Mouse (Mus musculus): ENCODE measurements around the gene Tas2r126. TPM values are rescaled to one million over a fixed set of nuclear protein-coding genes. Genes with fewer than 3 reads are reported as not detected.

The Tas2r126 gene
- polyA plus RNA-seq, 1 experiment: not detected

DNA sequence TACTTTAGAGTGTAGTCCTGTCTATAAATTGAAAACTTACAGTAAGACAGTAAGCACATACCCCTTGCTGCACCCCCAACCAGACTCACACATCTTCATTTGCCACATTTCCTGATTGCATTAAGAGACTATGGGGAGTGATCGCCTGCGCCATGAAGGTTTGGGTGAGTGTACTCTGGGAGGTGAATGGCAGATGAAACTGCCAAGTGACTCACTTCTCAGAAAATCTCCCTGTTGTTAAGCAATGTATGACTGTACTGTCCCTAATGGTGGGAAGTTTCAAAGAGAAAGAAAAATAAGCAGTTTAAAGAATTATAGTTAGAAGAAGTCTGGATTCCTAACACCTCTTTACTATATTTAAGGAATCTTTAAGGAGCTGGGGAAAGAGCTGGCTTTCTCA, 14.9 kb upstream of the Tas2r126 start:
- no peak overlapping the region for H3K4me3 ChIP-seq (ENCODE audit: insufficient read depth, low read depth, low read length)
- WGBS: 80% methylated on average over 2 of the region's 2 CpGs
- no peaks in the 10 kb centered on the region for H3K4me1 ChIP-seq (ENCODE audit: control insufficient read depth, insufficient read depth, low read length)
- TF ChIP-seq CTCF (IDR thresholded peaks at IDR 0.05; ENCODE audit: insufficient read depth, low read depth, low read length) (no peak), POLR2A (IDR thresholded peaks at IDR 0.05; ENCODE audit: insufficient read depth, low read depth, low read length) (no peak)
- H3K27ac ChIP-seq (ENCODE audit: insufficient read depth, low read depth, low read length): no peak overlapping the region

- Histone ChIP-seq H3K4me3 (ENCODE audit: insufficient read depth, low read depth, low read length) (no peak overlapping the region), H3K27ac (ENCODE audit: insufficient read depth, low read depth, low read length) (no peak overlapping the region), H3K4me1 (ENCODE audit: control insufficient read depth, insufficient read depth, low read length) (no peaks in the 10 kb centered on the region)
- 86% methylated on average over 2 of the region's 2 CpGs for WGBS
- TF ChIP-seq CTCF (IDR thresholded peaks at IDR 0.05; ENCODE audit: insufficient read depth, low read depth, low read length): no peak
- no peak for TF ChIP-seq POLR2A (IDR thresholded peaks at IDR 0.05; ENCODE audit: insufficient read depth, low read depth, low read length)
These were observed 12.9 kb upstream of the Tas2r126 start for GRCm38 (mm10) chr6:42421439-42421838.

DNA sequence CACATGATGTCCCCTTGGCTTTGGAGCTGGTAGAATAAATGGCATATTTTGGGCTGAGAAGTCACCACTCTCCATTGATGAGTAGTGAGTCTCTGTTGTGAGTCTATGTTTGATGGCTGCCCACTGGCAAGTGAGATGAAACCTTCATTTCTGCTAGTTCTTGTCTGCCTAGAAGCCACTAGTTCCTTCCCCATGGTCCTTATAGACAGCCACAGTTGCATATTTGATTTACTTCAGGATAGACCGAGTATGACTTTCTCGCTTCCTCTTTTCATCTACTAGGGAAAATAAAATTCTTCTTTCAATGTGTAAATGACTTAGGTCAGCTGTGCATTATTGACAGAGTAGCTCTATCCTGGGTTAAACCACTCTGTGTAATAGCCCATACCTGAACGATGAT, 9.9 kb upstream of the Tas2r126 start:
- TF ChIP-seq CTCF (IDR thresholded peaks at IDR 0.05; ENCODE audit: insufficient read depth, low read depth, low read length): no peak
- Histone ChIP-seq H3K27ac (ENCODE audit: insufficient read depth, low read depth, low read length) (no peak overlapping the region), H3K4me1 (ENCODE audit: control insufficient read depth, insufficient read depth, low read length) (no peaks in the 10 kb centered on the region), H3K4me3 (ENCODE audit: insufficient read depth, low read depth, low read length) (no peak overlapping the region)
- 91% methylated on average over 3 of the region's 3 CpGs for WGBS

DNA sequence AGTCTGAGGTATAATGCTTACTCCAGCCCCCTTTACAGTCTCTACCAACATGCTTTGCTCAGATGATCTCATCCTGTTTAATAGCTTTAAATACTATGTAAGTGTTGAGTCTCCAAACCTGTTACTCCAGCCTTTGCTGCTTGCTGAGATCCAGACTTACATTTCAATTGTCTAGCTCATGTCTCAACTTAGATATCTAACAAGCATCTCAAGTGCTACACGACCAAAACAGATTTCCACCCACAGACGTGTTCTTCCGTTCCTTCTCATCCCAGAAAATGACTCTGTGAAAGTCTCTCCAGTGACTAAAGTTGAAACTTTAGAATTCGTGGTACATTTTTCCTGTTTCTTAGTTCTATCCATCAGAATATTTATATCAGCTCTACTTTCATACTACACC, 8.0 kb upstream of the Tas2r126 start:
- 67% methylated on average over 4 of the region's 4 CpGs for WGBS
- TF ChIP-seq CTCF (IDR thresholded peaks at IDR 0.05; ENCODE audit: insufficient read depth, low read depth, low read length) (no peak), POLR2A (IDR thresholded peaks at IDR 0.05; ENCODE audit: insufficient read depth, low read depth, low read length) (no peak)
- H3K4me1 ChIP-seq (ENCODE audit: control insufficient read depth, insufficient read depth, low read length): no peaks in the 10 kb centered on the region
- H3K4me3 ChIP-seq (ENCODE audit: insufficient read depth, low read depth, low read length): no peak overlapping the region
- H3K27ac ChIP-seq (ENCODE audit: insufficient read depth, low read depth, low read length): no peak overlapping the region

DNA sequence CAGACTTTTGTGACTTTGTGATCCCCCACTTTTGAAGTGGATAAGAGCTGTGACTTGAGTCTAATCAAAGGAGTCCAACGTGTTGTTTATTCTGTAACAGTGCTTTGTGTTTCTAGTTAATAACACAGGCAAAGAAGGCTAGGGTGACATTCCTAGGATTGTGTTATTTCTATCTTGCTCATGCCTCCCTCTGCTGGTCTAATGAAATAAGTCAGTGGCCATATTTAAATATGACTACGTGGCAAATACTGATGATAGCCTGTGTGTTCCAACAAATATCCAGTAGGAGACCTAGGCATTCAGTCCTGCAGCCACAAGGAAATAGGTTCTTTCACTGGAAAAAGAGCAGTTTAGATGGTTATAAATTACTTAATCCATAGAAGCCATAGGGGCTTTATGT, 781 bp upstream of the Tas2r126 start:
- Histone ChIP-seq H3K27ac (ENCODE audit: insufficient read depth, low read depth, low read length) (no peak overlapping the region), H3K4me1 (ENCODE audit: control insufficient read depth, insufficient read depth, low read length) (no peaks in the 10 kb centered on the region), H3K4me3 (ENCODE audit: insufficient read depth, low read depth, low read length) (no peak overlapping the region)
- WGBS: 57% methylated on average over 2 of the region's 2 CpGs
- TF ChIP-seq CTCF (IDR thresholded peaks at IDR 0.05; ENCODE audit: insufficient read depth, low read depth, low read length) (no peak), POLR2A (IDR thresholded peaks at IDR 0.05; ENCODE audit: insufficient read depth, low read depth, low read length) (no peak)

- Histone ChIP-seq H3K4me3 (ENCODE audit: insufficient read depth, low read depth, low read length) (no peak overlapping the region), H3K27ac (ENCODE audit: insufficient read depth, low read depth, low read length) (no peak overlapping the region), H3K4me1 (ENCODE audit: control insufficient read depth, insufficient read depth, low read length) (no peaks in the 10 kb centered on the region)
- WGBS: 72% methylated on average over 2 of the region's 2 CpGs
- no peak for TF ChIP-seq CTCF (IDR thresholded peaks at IDR 0.05; ENCODE audit: insufficient read depth, low read depth, low read length)
These were observed 1.2 kb downstream of the Tas2r126 start for GRCm38 (mm10) chr6:42435490-42435889.

GRCm38 (mm10) chr6:42441395-42441794, 7.1 kb downstream of the Tas2r126 start:
- Histone ChIP-seq H3K27ac (ENCODE audit: insufficient read depth, low read depth, low read length) (no peak overlapping the region), H3K4me1 (ENCODE audit: control insufficient read depth, insufficient read depth, low read length) (no peaks in the 10 kb centered on the region), H3K4me3 (ENCODE audit: insufficient read depth, low read depth, low read length) (no peak overlapping the region)
- TF ChIP-seq POLR2A (IDR thresholded peaks at IDR 0.05; ENCODE audit: insufficient read depth, low read depth, low read length): no peak
- TF ChIP-seq CTCF (IDR thresholded peaks at IDR 0.05; ENCODE audit: insufficient read depth, low read depth, low read length): no peak
- WGBS: 74% methylated on average over 2 of the region's 2 CpGs

DNA sequence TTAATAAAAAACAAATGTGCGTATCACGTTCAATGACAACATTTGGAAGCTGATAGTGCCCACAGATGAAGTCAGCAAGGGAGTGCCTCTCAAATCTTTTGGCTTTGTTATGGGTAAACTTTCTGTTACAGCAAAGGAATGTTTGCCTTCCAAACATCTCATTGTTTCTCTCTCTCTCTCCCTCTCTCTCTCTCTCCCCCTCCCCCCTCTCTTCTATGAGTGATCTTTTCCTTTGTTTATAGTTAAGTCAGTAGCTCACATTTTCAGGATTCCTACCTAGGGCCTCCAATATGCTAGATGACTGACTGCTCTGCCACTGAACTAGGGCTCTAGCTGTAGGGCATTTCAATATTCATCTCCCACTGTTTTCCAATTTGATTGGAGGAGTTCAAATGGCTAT, 10.2 kb downstream of the Tas2r126 start:
- no peak for TF ChIP-seq CTCF (IDR thresholded peaks at IDR 0.05; ENCODE audit: insufficient read depth, low read depth, low read length)
- TF ChIP-seq POLR2A (IDR thresholded peaks at IDR 0.05; ENCODE audit: insufficient read depth, low read depth, low read length): no peak
- H3K4me3 ChIP-seq (ENCODE audit: insufficient read depth, low read depth, low read length): no peak overlapping the region
- no peaks in the 10 kb centered on the region for H3K4me1 ChIP-seq (ENCODE audit: control insufficient read depth, insufficient read depth, low read length)
- no peak overlapping the region for H3K27ac ChIP-seq (ENCODE audit: insufficient read depth, low read depth, low read length)
- 89% methylated on average over 2 of the region's 2 CpGs for WGBS

DNA sequence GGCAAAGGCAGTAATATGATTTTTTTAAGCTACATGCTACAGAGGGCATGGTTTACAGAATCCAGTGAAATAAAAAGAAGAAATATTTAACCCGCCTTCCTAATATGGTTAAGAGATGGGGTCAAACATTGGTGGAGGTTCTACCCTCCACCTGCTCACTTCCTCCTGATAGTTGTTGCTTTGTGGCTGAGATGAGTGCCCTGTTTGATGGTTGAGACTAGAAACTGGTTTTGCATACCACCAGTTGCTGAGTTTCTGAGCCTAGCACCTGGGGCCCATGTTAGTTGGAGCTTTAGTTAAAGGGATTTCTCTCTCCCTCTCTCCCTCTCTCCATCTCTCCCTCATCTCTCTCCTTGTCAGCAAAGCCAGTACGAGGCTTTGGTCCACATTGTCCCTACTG, 13.0 kb downstream of the Tas2r126 start:
- WGBS: 81% methylated on average over 2 of the region's 2 CpGs
- TF ChIP-seq CTCF (IDR thresholded peaks at IDR 0.05; ENCODE audit: insufficient read depth, low read depth, low read length) (no peak), POLR2A (IDR thresholded peaks at IDR 0.05; ENCODE audit: insufficient read depth, low read depth, low read length) (no peak)
- no peak overlapping the region for H3K27ac ChIP-seq (ENCODE audit: insufficient read depth, low read depth, low read length)
- no peaks in the 10 kb centered on the region for H3K4me1 ChIP-seq (ENCODE audit: control insufficient read depth, insufficient read depth, low read length)
- no peak overlapping the region for H3K4me3 ChIP-seq (ENCODE audit: insufficient read depth, low read depth, low read length)

DNA sequence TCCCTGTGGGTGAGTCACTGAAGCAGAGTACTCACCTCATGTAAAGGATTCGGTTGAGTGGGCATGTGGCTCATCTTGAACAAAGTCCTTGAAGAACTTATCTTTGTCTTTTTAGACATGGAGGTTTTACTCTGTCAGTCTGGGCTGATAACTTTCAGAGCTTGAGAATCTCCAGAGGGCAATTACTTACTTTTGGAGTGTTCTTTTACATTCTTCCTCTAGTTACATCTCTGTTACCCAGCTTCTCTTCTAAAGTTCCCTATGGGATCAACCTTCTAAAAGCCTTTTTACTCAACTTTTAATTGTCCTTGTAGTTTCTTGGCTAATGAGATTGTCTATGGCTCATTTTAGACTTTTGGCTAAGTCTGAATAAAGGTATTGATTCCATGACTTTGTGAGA, 30.8 kb downstream of the Tas2r126 start, which contains the start of gene Olfr458:
TSS of gene Olfr458 (minus strand) at position 101 of the 400 bp plus-strand sequence.
- Histone ChIP-seq H3K4me3 (ENCODE audit: insufficient read depth, low read depth, low read length) (no peak within 1 kb of the TSS), H3K27ac (ENCODE audit: insufficient read depth, low read depth, low read length) (no peak within 1 kb of the TSS), H3K4me1 (ENCODE audit: control insufficient read depth, insufficient read depth, low read length) (no peaks in the 10 kb centered on the region)
- TF ChIP-seq POLR2A (IDR thresholded peaks at IDR 0.05; ENCODE audit: insufficient read depth, low read depth, low read length) (no peak), CTCF (IDR thresholded peaks at IDR 0.05; ENCODE audit: insufficient read depth, low read depth, low read length) (no peak)
- WGBS: 85% methylated on average over 1 of the region's 1 CpGs

All from olfactory bulb, adult 2 months (tissue).